In the genomic region with DNA sequence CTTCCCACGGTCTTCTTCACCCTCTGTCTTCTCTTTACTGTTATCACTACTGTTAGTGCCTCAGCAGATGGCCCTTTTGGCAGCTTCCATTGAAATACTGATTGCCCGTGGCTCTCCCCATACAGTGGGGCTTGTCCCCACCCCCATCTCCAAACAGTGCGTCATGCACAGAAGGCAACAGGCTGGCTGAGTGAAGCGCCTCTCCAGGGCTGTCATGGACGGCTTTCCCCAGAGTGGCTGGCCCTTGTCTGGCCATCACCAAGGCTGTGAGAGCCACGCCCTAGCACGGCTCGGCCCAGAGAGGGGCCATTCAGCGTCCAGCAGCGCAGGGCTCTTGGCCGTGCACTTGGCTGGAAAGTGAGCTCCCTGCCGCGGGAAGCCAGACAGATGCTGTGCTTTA, we compare ENCODE assay signal across 7 mouse cellular contexts.
DNase-seq lines count a peak whose midpoint lies in the region; ATAC-seq lines count a peak whose summit lies in the region.

No protein-coding gene starts in this region.

- WGBS in embryonic facial prominence, embryonic 13.5 days: 55% methylated on average over 13 of the region's 13 CpGs
- 56% methylated on average over 13 of the region's 13 CpGs for WGBS in forebrain, embryonic 15.5 days
- WGBS in hindbrain, embryonic 15.5 days: 25% methylated on average over 13 of the region's 13 CpGs
- WGBS in liver, embryonic 15.5 days (ENCODE audit: insufficient replicate concordance): 51% methylated on average over 13 of the region's 13 CpGs

- H3K27me3 ChIP-seq in embryonic facial prominence, embryonic 13.5 days: peaks cover 76% of the 10 kb centered on the region
- no peaks in the 10 kb centered on the region for H3K27me3 ChIP-seq in forebrain, embryonic 15.5 days
- H3K27me3 ChIP-seq in hindbrain, embryonic 15.5 days: peaks cover 16% of the 10 kb centered on the region; the same call in 1 of the 2 replicates
- H3K27me3 ChIP-seq in liver, embryonic 15.5 days: no peaks in the 10 kb centered on the region

- no peak overlapping the region for H3K4me2 ChIP-seq in embryonic facial prominence, embryonic 13.5 days
- H3K4me2 ChIP-seq in forebrain, embryonic 15.5 days (replicated peaks): no peak overlapping the region
- no peak overlapping the region for H3K4me2 ChIP-seq in hindbrain, embryonic 15.5 days
- H3K4me2 ChIP-seq in liver, embryonic 15.5 days: peak overlapping the region; percentile 18; the same call in 1 of the 2 replicates

- H3K4me1 ChIP-seq in embryonic facial prominence, embryonic 13.5 days: peaks cover 10% of the 10 kb centered on the region
- peaks cover 20% of the 10 kb centered on the region for H3K4me1 ChIP-seq in forebrain, embryonic 15.5 days
- peaks cover 28% of the 10 kb centered on the region for H3K4me1 ChIP-seq in hindbrain, embryonic 15.5 days (replicated peaks)
- peaks cover 14% of the 10 kb centered on the region for H3K4me1 ChIP-seq in liver, embryonic 15.5 days (replicated peaks)

- DNase-seq in urinary bladder, postnatal 25 days (ENCODE audit: low spot score): peak; percentile 36
- DNase-seq in frontal cortex, adult 2 months (ENCODE audit: extremely low spot score in 1 of 2, low spot score in 1 of 2): no peak
- no peak for DNase-seq in adrenal gland, postnatal 36 days

- 0 out of 2 replicates have a peak overlapping the region, but pooled peaks have one; percentile 11 for H3K9ac ChIP-seq in embryonic facial prominence, embryonic 13.5 days
- H3K9ac ChIP-seq in forebrain, embryonic 15.5 days (replicated peaks): no peak overlapping the region
- no peak overlapping the region for H3K9ac ChIP-seq in hindbrain, embryonic 15.5 days
- H3K9ac ChIP-seq in liver, embryonic 15.5 days: no peak overlapping the region

- no peaks in the 10 kb centered on the region for H3K36me3 ChIP-seq in embryonic facial prominence, embryonic 13.5 days
- no peaks in the 10 kb centered on the region for H3K36me3 ChIP-seq in forebrain, embryonic 15.5 days
- no peaks in the 10 kb centered on the region for H3K36me3 ChIP-seq in hindbrain, embryonic 15.5 days
- no peaks in the 10 kb centered on the region for H3K36me3 ChIP-seq in liver, embryonic 15.5 days (replicated peaks)

- H3K27ac ChIP-seq in embryonic facial prominence, embryonic 13.5 days: no peak overlapping the region
- H3K27ac ChIP-seq in forebrain, embryonic 15.5 days (replicated peaks): no peak overlapping the region
- H3K27ac ChIP-seq in hindbrain, embryonic 15.5 days (replicated peaks): no peak overlapping the region
- no peak overlapping the region for H3K27ac ChIP-seq in liver, embryonic 15.5 days (replicated peaks)

- no peaks in the 10 kb centered on the region for H3K9me3 ChIP-seq in embryonic facial prominence, embryonic 13.5 days
- H3K9me3 ChIP-seq in forebrain, embryonic 15.5 days: no peaks in the 10 kb centered on the region
- no peaks in the 10 kb centered on the region for H3K9me3 ChIP-seq in hindbrain, embryonic 15.5 days
- no peaks in the 10 kb centered on the region for H3K9me3 ChIP-seq in liver, embryonic 15.5 days (replicated peaks)

- no peak overlapping the region for H3K4me3 ChIP-seq in embryonic facial prominence, embryonic 13.5 days
- H3K4me3 ChIP-seq in forebrain, embryonic 15.5 days: no peak overlapping the region
- H3K4me3 ChIP-seq in hindbrain, embryonic 15.5 days: no peak overlapping the region
- no peak overlapping the region for H3K4me3 ChIP-seq in liver, embryonic 15.5 days (replicated peaks)

- ATAC-seq in embryonic facial prominence, embryonic 13.5 days (ENCODE audit: insufficient number of reproducible peaks, insufficient read depth, low FRiP score, low TSS enrichment, low read depth): no peak
- ATAC-seq in forebrain, embryonic 15.5 days (replicated peaks): peak; percentile 55
- peak; percentile 32; the same call in 1 of the 2 replicates for ATAC-seq in hindbrain, embryonic 15.5 days (ENCODE audit: low FRiP score, low read depth)
- peak; percentile 37; the same call in 1 of the 2 replicates for ATAC-seq in liver, embryonic 15.5 days (ENCODE audit: insufficient read depth)
